Mouse (Mus musculus) frontal cortex, postnatal 14 days (tissue): Measurements from ENCODE around the gene Adamts13.
A peak's percentile ranks its signal among the peaks of the same experiment; 100 is the strongest.

ENCODE experiments used
- DNase-seq, 2 experiments: peaks; one replicate each; pipeline ENCODE4 v3.0.0; 2022; ENCODE audit warnings: low spot score in 2 of 2

The Adamts13 gene

DNA sequence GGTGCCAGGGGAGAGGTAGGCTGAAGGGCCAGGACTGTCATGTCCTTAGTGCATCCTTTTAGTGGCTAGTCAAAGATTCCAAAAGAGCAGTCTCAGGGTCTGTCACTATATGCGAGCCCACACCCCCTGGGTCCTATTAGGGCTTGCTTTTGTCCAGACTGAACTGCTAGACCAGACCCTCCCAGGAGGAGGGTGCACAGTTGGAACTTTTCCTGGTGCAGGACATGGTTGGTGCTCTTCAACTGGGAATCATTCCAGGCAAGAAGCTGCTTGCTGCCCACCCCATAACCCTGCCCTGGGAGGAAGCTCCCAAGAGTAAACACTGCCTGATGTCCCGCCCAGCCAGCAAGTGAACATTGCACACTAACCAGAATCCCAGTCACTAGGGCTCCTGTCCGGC is at the start of gene Adamts13:
Gene Adamts13, plus strand, starts transcription at position 301 of the 400 bp plus-strand sequence.
- no peak for DNase-seq

DNA sequence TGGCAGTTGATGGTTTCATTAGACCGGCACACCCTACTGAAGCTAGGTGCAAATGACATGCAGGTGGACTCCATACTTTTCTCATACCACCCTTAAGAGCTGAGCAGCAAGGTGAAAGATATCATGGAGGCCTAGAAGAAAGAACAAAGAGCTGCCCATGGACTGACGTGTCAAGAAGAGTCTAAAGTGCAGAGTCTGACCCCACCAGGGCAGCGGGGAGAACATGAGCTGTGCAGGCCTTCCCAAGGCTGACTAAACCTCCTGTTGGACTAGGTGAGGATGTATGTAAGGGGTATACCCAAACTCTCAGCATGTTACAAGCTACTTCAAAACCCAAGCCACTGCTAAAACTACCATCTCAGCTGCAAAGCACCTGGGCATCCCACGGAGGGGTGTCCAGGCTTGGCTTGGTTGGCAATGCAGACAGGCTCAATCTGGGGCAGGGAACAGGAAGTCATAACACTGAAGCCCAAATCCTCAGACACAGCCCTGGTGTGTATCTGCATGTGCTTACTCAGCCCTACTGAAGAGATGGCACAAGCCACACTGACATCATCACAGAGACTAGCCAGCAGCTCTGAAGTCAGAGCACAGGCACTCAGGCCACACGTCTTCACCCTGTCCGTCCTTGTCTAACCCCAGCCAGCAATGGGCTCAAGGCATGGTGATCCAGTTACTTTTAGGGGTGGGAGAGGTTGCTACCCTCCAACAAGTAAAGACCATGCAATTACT is 45.3 kb upstream of the Adamts13 start:
- no peak for DNase-seq

DNA sequence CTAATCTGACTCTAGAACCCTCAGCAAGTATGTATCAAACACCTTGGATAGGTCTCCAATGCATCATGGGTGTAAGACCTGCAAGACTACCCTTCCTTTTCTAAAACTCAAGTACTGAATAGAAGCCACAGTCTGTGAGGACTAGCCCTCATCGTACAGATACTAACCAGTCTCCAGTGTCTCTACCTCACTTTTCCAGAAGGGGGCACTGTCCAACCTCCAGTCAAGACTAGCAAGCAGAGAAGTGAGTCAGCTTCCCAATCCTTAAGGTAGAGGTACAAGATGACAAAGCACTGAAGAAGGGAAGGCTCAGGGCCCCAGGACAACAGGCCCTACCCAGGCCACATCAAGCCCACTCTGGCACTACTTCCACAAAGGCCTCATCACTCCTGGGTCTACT is 42.8 kb upstream of the Adamts13 start:
- peak in 1 of 2 experiments; percentile 63 for DNase-seq

DNA sequence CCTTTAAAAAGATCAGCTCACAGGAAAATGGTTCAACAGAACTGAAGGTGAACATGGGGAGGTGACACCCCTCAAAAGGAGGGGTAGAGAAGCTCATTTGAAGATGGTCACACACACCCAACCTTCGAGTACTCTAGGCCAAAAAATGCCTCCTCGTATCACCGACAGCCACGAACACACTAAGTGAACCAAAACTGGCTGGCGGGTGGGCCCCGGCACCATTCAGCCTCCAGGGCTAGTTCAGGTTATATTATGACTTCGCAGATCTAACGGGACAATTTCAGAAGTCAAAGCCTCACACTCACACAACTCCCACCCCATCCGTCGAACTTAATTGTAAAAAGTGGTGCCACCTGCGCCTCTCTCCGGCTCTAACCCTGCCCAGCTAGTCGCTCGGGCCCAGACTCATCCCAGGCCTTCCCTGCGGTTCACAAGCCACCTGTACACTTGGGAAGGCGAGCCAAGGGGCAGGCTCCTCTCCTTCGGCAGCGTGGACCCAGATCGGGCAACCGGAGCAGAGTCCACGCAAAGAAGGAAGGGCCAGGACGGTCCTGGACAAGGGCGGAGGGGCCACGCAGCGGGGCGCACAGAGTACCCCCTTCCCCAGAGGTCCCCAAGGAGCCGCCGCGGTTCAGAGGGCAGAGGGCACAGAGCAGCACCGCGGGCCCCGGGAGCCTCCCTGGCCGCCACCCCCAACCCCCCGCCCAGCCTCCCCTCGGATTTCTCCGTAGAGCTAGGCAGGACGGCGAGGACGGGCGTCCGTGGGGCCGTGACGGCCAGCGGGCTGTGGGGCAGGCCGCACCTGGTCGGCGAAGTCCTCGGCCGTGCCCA is 40.5 kb upstream of the Adamts13 start:
- DNase-seq: no peak

DNA sequence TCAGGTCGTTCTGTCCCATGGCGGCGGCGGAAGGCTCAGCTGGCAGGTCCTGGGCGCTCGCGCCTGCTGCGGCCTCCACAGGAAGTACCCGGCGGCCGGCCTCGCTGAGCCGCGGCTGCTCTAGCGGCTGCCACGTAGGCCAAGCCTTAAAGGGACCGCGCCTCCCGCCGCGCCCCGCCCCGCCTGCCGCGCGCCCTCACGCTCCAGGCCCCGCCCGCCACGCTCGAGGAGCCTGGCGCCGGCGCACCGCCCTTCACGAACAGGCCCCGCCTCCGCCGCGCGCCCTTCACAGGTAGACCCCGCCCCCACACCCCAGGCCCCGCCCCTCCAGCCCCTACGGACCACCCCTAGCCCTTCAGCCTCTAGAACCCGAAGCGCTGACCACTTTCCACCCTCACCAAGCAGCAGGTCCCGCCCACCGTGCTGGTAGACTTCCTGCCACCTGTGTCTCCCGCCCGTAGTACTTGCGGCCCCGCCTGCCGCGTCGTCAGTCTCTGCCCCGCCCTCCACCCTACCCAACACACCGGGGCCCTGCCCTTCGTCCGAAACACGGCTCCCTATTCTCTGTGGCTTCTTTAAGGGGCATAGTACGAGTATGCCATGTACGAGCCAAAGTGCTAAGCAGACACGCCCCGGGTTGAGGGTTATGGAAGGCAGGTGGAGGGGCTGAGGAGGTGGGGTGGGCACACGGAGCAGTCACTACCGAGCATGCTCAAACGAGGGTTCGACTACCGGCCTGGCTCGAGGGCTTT is 39.7 kb upstream of the Adamts13 start, which contains the start of the genes Surf4 and Stkld1:
Gene Surf4, minus strand, starts transcription at position 625 of the 752 bp plus-strand sequence.
Gene Stkld1, plus strand, starts transcription at position 744 of the 752 bp plus-strand sequence.
- peak; percentile 81 to 88 for DNase-seq

DNA sequence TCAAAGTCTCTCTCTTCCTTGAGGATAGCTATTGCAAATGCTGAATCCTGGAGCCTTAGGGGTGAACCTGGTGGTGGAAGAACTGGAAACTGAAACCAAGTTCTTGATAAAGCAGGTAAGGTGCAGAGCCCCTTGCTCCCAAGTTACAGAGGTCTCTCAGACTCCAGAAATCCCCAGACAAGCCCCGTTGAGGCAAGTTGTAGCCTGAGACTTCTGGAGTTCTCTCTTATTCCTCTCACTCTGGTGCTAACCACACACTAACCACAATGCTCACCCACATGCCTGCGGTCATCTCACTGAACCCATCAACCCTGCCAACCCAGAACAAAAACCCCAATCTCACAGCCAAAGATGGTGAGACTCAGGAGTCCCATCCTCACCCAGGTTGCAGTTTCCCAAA is 37.9 kb upstream of the Adamts13 start:
- no peak for DNase-seq

DNA sequence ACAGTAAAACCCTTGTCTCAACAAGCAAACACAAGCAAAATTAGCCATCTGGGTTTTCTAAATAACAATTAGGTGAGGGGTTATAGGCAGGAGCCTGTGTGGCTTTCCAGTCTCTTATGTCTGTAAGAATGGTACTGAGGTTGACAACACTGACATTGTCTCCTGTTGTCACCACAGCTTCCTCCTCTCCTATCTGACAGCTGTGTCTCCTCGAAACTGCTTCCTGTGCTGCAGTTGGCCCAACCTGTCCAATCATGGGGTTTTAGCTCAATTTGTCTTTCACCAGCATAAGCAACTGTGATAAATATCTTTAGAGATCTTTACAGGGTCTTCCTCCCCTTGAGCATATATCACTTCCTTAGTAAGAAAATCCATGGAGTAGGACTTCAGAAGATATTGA is 36.8 kb upstream of the Adamts13 start:
- no peak for DNase-seq

DNA sequence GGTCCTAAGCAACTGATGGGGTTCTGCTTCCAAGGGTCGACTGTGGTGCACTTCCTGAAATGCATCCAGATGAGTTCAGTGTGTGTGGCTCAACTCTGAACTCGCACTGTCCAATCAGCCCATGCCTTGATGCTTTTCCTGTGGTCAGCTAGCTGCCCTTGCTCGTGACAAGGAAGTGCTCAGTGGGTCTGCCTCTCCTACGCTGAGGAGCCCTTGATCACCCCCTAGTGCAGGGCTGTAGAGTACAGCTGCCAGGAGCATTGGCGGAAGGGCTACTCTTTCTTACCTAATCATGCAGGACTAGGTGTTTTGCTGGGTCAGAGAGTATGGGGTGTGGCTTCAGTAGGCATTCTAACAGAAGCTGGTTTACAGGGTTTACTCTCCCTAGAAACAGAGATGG is 31.7 kb upstream of the Adamts13 start:
- DNase-seq: no peak

DNA sequence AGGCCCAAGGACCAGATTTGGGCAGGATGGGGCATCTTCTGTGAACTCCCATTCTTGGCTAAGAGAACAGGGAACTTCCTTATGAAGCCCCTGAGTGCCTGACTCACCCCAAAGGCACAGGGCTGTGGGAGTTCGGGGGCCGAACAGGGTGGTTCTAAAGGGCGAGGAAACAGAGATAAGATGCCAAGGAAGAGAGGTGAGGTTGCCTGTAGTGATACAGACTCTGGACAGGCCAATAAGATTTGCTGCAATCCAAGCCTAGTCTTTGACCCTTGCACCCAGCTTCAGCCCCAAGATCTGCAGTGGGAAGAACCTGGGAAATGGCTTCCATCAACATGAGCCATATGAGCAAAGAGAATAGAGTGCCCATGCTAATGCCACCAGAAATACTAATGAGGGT is 30.0 kb upstream of the Adamts13 start:
- no peak for DNase-seq

DNA sequence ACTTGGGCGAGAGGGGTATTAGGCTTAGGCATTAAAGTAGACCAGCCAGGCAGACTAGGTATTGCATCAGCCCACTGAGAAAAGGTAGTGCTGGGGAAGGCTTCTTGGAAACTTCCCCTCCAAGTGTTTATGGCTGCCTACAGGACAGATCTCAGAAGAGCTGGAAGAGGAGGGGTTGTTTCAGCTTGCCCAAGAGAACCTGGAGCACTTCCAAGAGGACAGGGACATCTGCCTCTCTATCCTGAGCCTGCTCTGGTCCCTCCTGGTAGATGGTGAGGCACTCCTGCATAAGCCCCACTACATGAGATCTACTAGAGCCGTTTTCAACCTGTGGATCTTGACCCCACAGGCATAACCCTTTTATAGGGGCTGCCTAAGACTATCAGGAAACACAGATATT is 22.8 kb upstream of the Adamts13 start:
- DNase-seq: no peak

DNA sequence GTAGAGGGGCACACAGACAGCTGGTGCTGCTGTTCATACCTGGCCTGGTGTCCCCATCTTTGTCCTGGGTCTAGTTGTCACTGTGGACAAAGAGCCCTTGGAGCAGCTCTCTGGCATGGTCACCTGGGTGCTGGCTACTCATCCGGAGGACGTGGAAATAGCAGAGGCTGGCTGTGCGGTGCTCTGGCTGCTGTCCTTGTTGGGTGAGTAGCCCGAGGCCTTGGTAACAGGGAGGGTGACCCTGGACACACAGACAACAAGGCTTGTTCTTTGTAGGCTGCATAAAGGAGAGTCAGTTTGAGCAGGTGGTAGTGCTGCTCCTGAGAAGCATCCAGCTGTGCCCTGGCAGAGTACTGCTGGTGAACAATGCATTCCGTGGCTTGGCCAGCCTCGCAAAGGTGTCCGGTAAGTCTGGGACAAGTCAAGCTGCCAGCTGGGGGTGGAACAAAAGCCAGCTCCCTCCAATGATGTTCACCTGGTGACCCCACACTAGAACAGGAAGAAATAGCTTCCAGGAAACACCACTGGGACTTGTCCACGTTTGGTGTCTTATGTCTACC is 21.8 kb upstream of the Adamts13 start:
- no peak for DNase-seq

DNA sequence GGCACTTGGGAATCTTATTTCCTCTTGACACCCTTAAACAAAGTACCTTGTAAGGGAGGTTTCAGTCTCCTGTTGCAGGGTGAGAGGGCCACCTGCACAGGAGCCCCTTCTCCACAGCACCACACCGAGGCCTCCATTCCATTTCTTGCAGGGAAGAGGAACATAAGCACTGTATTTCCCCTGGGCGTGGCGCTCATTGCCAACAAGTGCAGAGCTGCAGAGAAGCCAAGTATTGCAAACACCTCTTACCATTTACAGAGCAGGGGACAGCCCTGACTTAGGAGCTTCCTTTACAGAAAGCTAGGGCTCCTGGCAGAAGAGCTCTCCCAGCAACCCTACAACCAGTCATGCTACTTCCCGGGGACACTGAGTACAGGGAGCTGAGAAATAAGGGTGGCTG is 21.0 kb upstream of the Adamts13 start:
- no peak for DNase-seq

DNA sequence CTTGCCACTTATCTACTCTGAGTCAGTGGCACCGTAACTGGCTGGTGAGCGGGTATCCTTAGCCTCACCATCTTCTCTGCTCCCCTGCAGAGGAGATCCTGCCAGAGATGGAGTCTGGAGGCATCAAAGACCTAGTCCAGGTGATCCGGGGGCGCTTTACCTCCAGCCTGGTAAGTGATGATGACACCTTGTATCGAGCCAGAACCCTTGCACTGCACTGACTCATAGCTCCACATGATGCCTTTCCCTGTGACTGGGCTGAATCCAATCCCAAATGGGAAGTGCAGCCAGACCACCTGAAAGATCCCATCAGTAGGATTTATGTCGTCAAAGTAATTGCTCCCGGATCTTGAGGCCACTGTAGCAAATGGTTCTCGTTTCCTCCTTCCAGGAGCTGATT is 20.4 kb upstream of the Adamts13 start:
- DNase-seq: no peak

DNA sequence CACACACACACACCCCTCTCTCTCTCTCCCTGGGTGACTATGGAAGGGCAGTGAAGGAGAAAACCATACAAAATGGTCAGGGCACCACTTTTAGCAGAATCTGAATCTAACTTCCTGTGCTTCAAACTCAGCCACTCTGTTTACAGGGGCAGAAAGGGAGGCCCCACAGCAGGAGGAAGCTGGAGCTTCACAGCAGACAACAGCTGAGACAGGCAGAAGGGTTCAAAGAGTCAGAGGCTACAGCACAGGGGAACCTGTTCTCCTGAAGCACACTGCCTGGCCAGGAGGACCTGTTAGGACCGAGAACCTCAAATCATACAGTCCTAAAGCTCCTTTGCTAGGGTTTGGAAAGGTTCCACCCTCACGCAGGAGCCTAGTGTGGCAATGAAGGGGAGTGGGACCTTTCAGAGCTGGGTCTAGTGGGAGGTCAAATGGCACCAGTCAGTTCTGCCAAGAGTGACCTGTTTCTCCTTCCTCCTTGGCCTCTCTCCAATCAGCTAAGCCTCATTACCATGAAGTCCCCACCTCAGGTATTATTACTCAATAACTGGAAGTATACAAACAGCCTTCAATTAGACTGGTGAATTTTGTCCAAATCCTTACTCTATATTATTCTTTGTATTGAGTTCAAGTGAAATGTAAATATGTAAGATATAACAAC is 18.4 kb upstream of the Adamts13 start:
- DNase-seq: no peak

DNA sequence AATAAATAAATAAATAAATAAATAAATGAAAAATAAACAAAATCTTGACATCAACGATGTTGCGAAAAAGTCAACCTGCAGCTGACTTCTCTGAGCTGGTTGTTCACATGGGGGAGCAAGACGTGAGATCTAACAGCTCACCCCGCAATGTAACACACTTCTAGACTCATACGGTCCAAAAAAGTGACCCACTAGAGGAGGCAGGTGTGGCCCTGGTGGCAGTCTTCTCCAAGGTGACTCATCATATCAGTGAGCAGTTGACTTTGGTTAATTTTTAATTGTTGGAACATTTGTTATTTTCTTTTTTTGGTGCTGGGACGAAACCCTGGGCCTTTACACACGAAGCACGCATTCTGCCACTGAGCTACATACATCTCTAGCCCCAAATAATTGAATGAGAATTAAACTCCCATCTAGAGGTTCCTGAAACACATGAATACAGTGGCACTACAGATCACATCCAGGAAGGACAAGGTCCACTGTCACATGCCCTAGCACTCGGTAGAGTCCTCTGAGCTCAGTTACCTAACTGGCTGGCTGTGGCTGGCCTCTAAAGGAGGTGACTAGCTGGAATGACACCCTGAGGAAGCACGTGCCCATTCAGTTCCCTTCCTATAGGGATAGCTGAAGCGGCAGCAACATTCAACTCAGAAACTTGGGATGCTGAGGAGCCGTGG is 16.3 kb upstream of the Adamts13 start:
- DNase-seq: no peak

DNA sequence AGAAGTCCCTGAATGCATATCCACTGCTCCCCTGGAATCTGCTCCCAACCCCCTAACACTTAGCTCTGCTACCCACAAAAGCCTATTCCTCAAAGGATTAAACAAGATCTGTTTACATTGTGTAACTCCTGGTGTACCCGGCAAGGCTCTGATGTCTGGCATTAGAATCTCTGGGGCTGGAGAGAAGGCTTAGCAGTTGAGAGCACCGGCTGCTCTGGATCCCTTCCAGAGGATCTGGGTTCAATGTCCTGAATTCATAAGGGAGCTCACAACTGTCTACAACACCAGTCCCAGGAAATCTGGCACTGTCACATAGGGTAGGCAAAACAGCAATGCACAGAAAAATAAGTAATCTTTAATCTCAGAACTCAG is 15.7 kb upstream of the Adamts13 start:
- no peak for DNase-seq

DNA sequence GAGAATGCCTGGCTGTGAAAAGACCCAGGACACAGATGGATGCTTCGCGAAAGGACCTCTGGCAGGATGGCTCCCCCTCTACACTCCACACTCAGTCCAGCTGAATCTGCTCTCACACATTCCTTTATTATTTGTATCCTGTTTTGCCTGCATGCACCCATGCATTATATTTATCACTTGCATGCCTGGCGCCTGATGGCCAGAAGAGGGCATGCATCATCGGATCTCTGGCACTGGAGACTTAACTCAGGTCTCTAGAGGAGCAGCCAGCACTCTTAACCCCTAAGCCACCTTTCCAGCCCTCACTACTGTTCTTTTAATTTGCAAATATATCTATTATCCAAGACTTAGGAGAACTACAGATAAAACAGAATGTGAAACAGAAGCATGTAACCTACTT is 12.5 kb upstream of the Adamts13 start:
- DNase-seq: no peak

DNA sequence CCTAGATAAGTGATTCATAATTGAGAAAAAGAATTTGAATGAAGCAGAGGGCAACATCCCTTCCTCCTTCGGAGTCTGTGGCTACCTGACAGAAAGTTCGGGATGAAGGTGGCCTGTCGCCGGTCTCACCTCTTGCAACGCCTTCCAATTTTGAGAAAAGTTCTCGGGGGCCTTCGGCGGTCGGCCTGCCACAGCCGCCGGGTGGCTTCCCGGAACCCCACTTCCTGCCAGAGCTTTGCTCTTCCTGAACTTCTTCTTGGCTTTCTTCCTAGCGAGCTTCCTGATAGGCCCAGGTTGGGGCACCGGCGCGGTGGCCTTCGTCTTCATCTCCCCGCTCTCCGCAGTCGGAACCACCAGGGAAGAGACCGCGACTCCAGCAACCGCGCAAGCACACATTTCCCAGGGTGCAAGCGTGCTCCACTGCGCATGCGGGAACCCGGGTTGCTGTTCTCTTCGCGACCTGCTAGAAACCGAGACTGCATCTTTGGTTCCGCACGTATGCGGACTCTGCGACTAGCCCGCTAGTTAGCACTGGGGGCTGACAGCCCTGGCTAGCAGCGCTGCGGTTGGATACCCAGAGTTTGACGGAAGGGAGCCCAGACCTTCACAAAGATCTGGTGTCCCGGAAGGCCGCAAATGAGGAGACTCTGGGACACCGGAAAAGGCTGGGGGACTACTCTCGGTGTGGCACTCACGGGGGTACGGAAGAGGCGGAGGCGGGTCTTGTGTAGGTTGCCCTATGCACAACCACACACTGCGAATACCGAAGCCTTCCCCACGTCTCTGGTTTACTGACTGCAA is 9.1 kb upstream of the Adamts13 start, which contains the start of gene Rexo4:
Gene Rexo4, minus strand, starts transcription at position 464 of the 801 bp plus-strand sequence.
- DNase-seq: peak; percentile 93 to 94

DNA sequence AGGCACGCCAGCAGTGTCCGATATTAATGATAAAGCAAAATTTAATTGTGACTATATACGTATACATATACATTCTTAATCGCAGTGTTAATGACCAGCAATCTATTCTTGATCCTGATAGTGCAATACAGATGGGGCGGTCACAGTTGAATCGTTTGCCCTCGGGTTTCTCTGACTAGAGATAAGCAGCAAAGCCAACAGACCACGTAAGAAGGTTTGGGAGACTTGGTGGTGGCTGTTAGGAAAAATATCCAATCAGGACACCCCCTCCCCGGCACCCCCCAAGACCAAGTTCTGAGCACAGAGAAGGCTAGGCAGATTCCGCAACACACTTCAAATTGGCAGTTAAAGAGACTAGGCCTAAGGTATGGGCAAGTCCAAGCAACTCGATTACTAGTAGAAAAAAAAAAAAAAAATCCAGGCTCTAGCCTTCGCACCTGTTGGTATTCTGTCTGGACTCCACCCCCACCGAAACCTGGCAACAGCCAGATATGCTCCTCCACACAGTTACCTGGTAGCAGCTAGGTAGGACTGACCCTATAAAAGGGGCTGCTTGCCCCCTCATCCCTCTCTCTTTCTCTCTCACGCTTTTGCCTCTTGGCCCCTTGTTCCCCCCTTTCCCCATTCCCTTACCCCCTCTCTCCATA is 8.4 kb upstream of the Adamts13 start:
- DNase-seq: no peak
